Mouse (Mus musculus) megakaryocyte, embryonic 14.5 days (primary cell): ENCODE results near the gene Nfyc.

ENCODE experiments used
- FLI1 ChIP-seq: IDR thresholded peaks from 2 replicates; pipeline ENCODE4 v1.6.1; 2012; ENCODE audit warnings: low read length, inconsistent platforms, mixed read lengths
- GATA1 ChIP-seq: IDR thresholded peaks from 3 replicates; pipeline ENCODE4 v1.6.1; 2012; ENCODE audit warnings: mixed read lengths, low read length, inconsistent platforms, borderline replicate concordance

GRCm38 (mm10) chr4:120880731-120881432 is 49.5 kb upstream of the Nfyc start:
- no peak for TF ChIP-seq GATA1
- TF ChIP-seq FLI1: no peak
